Mouse (Mus musculus) CH12.LX (cell line): ENCODE measurements around the gene Wwtr1. TPM values are rescaled to one million over a fixed set of nuclear protein-coding genes. Genes with fewer than 3 reads are reported as not detected.

Source experiments
- DNase-seq: peaks from one replicate; pipeline ENCODE4 v3.0.0-alpha.2; 2013; ENCODE audit errors: extremely low read depth
- H3K27ac ChIP-seq: 2 replicates; pipeline ENCODE4 v1.5.1; 2012; ENCODE audit warnings: low read depth, mild to moderate bottlenecking, control low read depth, moderate library complexity; ENCODE audit not compliant: insufficient read depth
- H3K27me3 ChIP-seq: replicated peaks from 2 replicates; pipeline ENCODE3; 2012; ENCODE audit warnings: inconsistent platforms
- H3K36me3 ChIP-seq, 2 experiments: replicated peaks in 1 of 2; 2 replicates each; pipeline versions ENCODE3 to v1.6.1; 2012; ENCODE audit warnings: inconsistent platforms in 1 of 2, low read length in 1 of 2, mild to moderate bottlenecking in 1 of 2, mixed read lengths in 1 of 2, moderate library complexity in 1 of 2; ENCODE audit not compliant: control insufficient read depth in 1 of 2, insufficient read depth in 1 of 2
- H3K4me1 ChIP-seq, 2 experiments: 2 replicates each; pipeline ENCODE4 v1.6.1; 2012; ENCODE audit warnings: inconsistent platforms in 1 of 2, moderate library complexity in 1 of 2; ENCODE audit not compliant: insufficient read depth in 2 of 2, control insufficient read depth in 1 of 2
- H3K4me2 ChIP-seq: 2 replicates; pipeline ENCODE4 v1.6.1; 2012; ENCODE audit warnings: low read depth, mild to moderate bottlenecking, control low read depth; ENCODE audit not compliant: poor library complexity, insufficient read depth, severe bottlenecking
- H3K4me3 ChIP-seq, 3 experiments: fragments of 150-350 bp in 1 of 3; sonication (generic) in 1 of 3; replicated peaks in 1 of 3; 2 replicates each; pipeline versions ENCODE3 to v1.5.1; 2011 to 2012; ENCODE audit warnings: low read depth in 2 of 3, low read length in 2 of 3, mild to moderate bottlenecking in 2 of 3, moderate library complexity in 2 of 3, control low read depth in 1 of 3, improper control_type of control experiment in 1 of 3, inconsistent platforms in 1 of 3, mixed read lengths in 1 of 3; ENCODE audit not compliant: poor library complexity in 1 of 3
- H3K79me2 ChIP-seq: replicated peaks from 2 replicates; pipeline ENCODE4 v1.6.1; 2012; ENCODE audit warnings: mild to moderate bottlenecking, moderate library complexity; ENCODE audit not compliant: control insufficient read depth, poor library complexity, insufficient read depth, severe bottlenecking; ENCODE audit errors: extremely low read depth
- H3K9ac ChIP-seq: 2 replicates; pipeline ENCODE4 v1.6.1; 2012; ENCODE audit warnings: low read depth, mild to moderate bottlenecking, control low read depth, moderate library complexity; ENCODE audit not compliant: insufficient read depth
- H3K9me3 ChIP-seq: replicated peaks from 2 replicates; pipeline ENCODE3; 2012; ENCODE audit warnings: low read length, inconsistent platforms, mixed read lengths
- CHD2 ChIP-seq: IDR thresholded peaks from 2 replicates; pipeline ENCODE4 v1.6.1; 2011; ENCODE audit warnings: low read length, improper control_type of control experiment
- ETS1 ChIP-seq: conservative IDR thresholded peaks from 2 replicates; pipeline ENCODE4 v1.6.1; 2012; ENCODE audit warnings: low read depth, mild to moderate bottlenecking, inconsistent platforms, low read length, improper control_type of control experiment, moderate library complexity
- GABPA ChIP-seq: IDR thresholded peaks from 2 replicates; pipeline ENCODE4 v1.6.1; 2012; ENCODE audit warnings: low read depth, low read length, improper control_type of control experiment, inconsistent platforms; ENCODE audit not compliant: insufficient replicate concordance
- HCFC1 ChIP-seq: IDR thresholded peaks from 2 replicates; pipeline ENCODE4 v1.6.1; 2012; ENCODE audit warnings: low read depth, mild to moderate bottlenecking, inconsistent platforms, low read length, improper control_type of control experiment
- JUN ChIP-seq: IDR thresholded peaks from 2 replicates; pipeline ENCODE4 v1.6.1; 2011; ENCODE audit warnings: low read depth, mild to moderate bottlenecking, low read length, improper control_type of control experiment, moderate library complexity; ENCODE audit not compliant: insufficient read depth
- JUND ChIP-seq: conservative IDR thresholded peaks from 2 replicates; pipeline ENCODE4 v1.6.1; 2011; ENCODE audit warnings: low read depth, low read length, improper control_type of control experiment
- MAFK ChIP-seq: IDR thresholded peaks from 2 replicates; pipeline ENCODE4 v1.6.1; 2011; ENCODE audit warnings: low read length, improper control_type of control experiment; ENCODE audit not compliant: insufficient replicate concordance
- MAX ChIP-seq: IDR thresholded peaks from 2 replicates; pipeline ENCODE4 v1.6.1; 2011; ENCODE audit warnings: low read length, improper control_type of control experiment
- MAZ ChIP-seq: IDR thresholded peaks from 2 replicates; pipeline ENCODE4 v1.6.1; 2012; ENCODE audit warnings: low read depth, mild to moderate bottlenecking, inconsistent platforms, low read length, improper control_type of control experiment, moderate library complexity
- MXI1 ChIP-seq: IDR thresholded peaks from 2 replicates; pipeline ENCODE4 v1.6.1; 2011; ENCODE audit warnings: mild to moderate bottlenecking, low read depth, low read length, improper control_type of control experiment
- MYC ChIP-seq: IDR thresholded peaks from 2 replicates; pipeline ENCODE4 v1.6.1; 2011; ENCODE audit warnings: low read depth, mild to moderate bottlenecking, improper control_type of control experiment, low read length
- NRF1 ChIP-seq: IDR thresholded peaks from 2 replicates; pipeline ENCODE4 v1.6.1; 2014; ENCODE audit warnings: low read depth, mild to moderate bottlenecking, inconsistent platforms, low read length, improper control_type of control experiment, moderate library complexity
- POLR2A ChIP-seq: IDR thresholded peaks from 2 replicates; pipeline ENCODE4 v1.6.1; 2011; ENCODE audit warnings: low read depth, mild to moderate bottlenecking, improper control_type of control experiment, low read length
- POLR2AphosphoS2 ChIP-seq: IDR thresholded peaks from 2 replicates; pipeline ENCODE4 v1.6.1; 2011; ENCODE audit warnings: low read depth, low read length, improper control_type of control experiment
- RAD21 ChIP-seq: IDR thresholded peaks from 2 replicates; pipeline ENCODE4 v1.6.1; 2011; ENCODE audit warnings: low read depth, mild to moderate bottlenecking, low read length, improper control_type of control experiment, moderate library complexity
- SIN3A ChIP-seq: IDR thresholded peaks from 2 replicates; pipeline ENCODE4 v1.6.1; 2012; ENCODE audit warnings: low read length, improper control_type of control experiment, inconsistent platforms
- TBP ChIP-seq: conservative IDR thresholded peaks from 2 replicates; pipeline ENCODE4 v1.6.1; 2011; ENCODE audit warnings: low read depth, low read length, improper control_type of control experiment
- TCF12 ChIP-seq: IDR thresholded peaks from 2 replicates; pipeline ENCODE4 v1.6.1; 2014; ENCODE audit warnings: low read depth, mild to moderate bottlenecking, inconsistent platforms, low read length, improper control_type of control experiment
- UBTF ChIP-seq: IDR thresholded peaks from 2 replicates; pipeline ENCODE4 v1.6.1; 2012; ENCODE audit warnings: low read depth, mild to moderate bottlenecking, inconsistent platforms, low read length, improper control_type of control experiment, moderate library complexity
- ZC3H11A ChIP-seq: IDR thresholded peaks from 2 replicates; pipeline ENCODE4 v1.6.1; 2012; ENCODE audit warnings: low read depth, mild to moderate bottlenecking, inconsistent platforms, low read length, improper control_type of control experiment
- ZMIZ1 ChIP-seq: IDR thresholded peaks from 2 replicates; pipeline ENCODE4 v1.6.1; 2012; ENCODE audit warnings: low read depth, mild to moderate bottlenecking, inconsistent platforms, low read length, improper control_type of control experiment
- dilution Hi-C: fragments of 300-500 bp; cut with MboI; formaldehyde crosslinking; loops from 2 replicates; pipeline ENCODE4 v1.14.3; 2020; ENCODE audit warnings: low sequenced_read_pairs; ENCODE audit not compliant: extremely low pct_unique_long_range_greater_than_20kb, extremely low pct_ligation_motif_present
- in situ Hi-C: fragments of 300-500 bp; cut with MboI; formaldehyde crosslinking; loops from 3 replicates; pipeline ENCODE4 v1.14.3; 2019; ENCODE audit warnings: low sequenced_read_pairs, low pct_ligation_motif_present, low pct_unique_long_range_greater_than_20kb, mixed read lengths
- polyA plus RNA-seq: library from polyadenylated mRNA; unstranded; fragments of >175 nt; gene quantifications from 2 replicates; pipeline ENCODE4 v1.2.1, GENCODE M21; 2012; ENCODE audit warnings: low read depth; ENCODE audit not compliant: insufficient read length
- total RNA-seq, 2 experiments: library from RNA; depleted of rRNA; stranded (reverse); fragments of 300-350 nt in 1 of 2; fragments of >200 nt in 1 of 2; gene quantifications; 2 replicates each; pipeline ENCODE4 v1.2.3; 2012 to 2014

The Wwtr1 gene
- total and polyA plus RNA-seq, 3 experiments: 12.8 to 14.8 (median 13.5) TPM

DNA sequence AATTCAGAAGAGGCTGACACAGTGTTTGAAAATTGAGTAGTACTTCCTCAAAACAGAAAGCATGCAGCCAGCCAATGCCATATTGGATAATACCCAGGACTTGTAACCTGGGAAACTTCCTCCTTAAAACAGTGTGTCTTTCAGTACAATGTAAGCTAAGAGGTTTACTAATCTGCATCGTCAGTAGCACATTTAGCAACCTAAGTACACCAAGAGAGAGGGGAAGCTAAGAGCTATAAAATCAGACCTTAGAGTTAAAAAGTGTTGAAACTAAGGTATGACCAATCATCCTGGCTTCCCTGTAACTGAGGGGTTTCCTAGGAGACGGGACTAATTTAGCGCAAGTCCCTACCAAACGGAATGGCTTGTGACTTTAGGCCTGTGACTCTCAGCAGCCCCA lies 89.6 kb downstream of the Wwtr1 start:
- Histone ChIP-seq H3K79me2 (no peaks in the 10 kb centered on the region; the same call in 1 of the 2 replicates), H3K27me3 (no peaks in the 10 kb centered on the region), H3K4me1 (peaks cover 4 to 56% of the 10 kb centered on the region in 2 experiments; a peak in 3 of 4 replicates), H3K36me3 (peaks cover 0 to 10% of the 10 kb centered on the region in 2 experiments), H3K9me3 (no peaks in the 10 kb centered on the region), H3K9ac (no peak overlapping the region), H3K27ac (no peak overlapping the region), H3K4me2 (no peak overlapping the region), H3K4me3 (no peak overlapping the region)
- in situ Hi-C loops: no loop called here
- TF ChIP-seq TCF12 (no peak), ZMIZ1 (no peak), ZC3H11A (no peak), JUN (no peak), MAFK (no peak), SIN3A (no peak), GABPA (no peak)
- dilution Hi-C loops: no loop called here
- no peak for DNase-seq

DNA sequence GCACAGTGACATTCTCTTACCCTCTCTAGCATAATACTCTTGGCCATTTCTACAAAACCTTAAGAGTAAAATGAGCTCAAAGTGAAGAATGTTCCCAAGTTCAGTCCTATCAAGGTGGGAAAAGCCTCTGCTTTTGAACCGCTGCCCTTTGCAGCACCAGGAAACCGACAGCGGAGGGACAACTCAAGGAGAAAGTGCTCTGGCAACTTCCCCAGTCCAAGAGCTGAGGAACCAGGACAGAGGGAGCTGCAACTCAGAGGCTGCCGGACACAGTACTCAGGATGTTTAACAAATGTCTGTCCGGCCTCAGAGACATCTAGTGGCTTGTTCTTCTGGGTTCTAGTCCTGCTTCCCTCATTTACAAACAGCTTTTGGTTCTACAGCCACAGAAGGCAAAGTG lies 93.7 kb downstream of the Wwtr1 start:
- in situ Hi-C loops: no loop called here
- H3K9ac ChIP-seq: no peak overlapping the region
- H3K4me2 ChIP-seq: no peak overlapping the region
- H3K27me3 ChIP-seq: no peaks in the 10 kb centered on the region
- H3K36me3 ChIP-seq: peaks cover 6 to 15% of the 10 kb centered on the region in 2 experiments
- no peaks in the 10 kb centered on the region for H3K9me3 ChIP-seq
- dilution Hi-C loops: no loop called here
- DNase-seq: no peak
- no peak overlapping the region for H3K27ac ChIP-seq
- no peaks in the 10 kb centered on the region; the same call in 1 of the 2 replicates for H3K79me2 ChIP-seq
- no peak for TF ChIP-seq POLR2A
- no peak for TF ChIP-seq POLR2AphosphoS2
- no peak for TF ChIP-seq TBP
- no peak for TF ChIP-seq MAZ
- TF ChIP-seq TCF12: no peak
- no peak for TF ChIP-seq HCFC1
- TF ChIP-seq ETS1: no peak
- TF ChIP-seq RAD21: no peak
- TF ChIP-seq UBTF: no peak
- no peak for TF ChIP-seq MAX
- no peak for TF ChIP-seq MYC
- TF ChIP-seq CHD2: no peak
- TF ChIP-seq JUND: no peak
- TF ChIP-seq MAFK: no peak
- no peak for TF ChIP-seq NRF1
- no peak for TF ChIP-seq MXI1
- H3K4me3 ChIP-seq: no peak overlapping the region
- peaks cover 0 to 51% of the 10 kb centered on the region in 2 experiments; a peak in 2 of 4 replicates for H3K4me1 ChIP-seq
